Mouse (Mus musculus) embryonic fibroblast, embryonic 13.5 days (primary cell): ENCODE data around the gene Klhl12. TPM values are rescaled to one million over a fixed set of nuclear protein-coding genes. Genes with fewer than 3 reads are reported as not detected.
"Not testable (repeated sequence)": the region's sequence is repeated elsewhere in the genome, so short reads cannot be mapped to it uniquely, and the experiment has no call there.

Experiments
- H3K27ac ChIP-seq: 2 replicates; pipeline ENCODE4 v1.5.1; 2012; ENCODE audit warnings: low read length, control low read depth, inconsistent platforms; ENCODE audit not compliant: insufficient read depth
- H3K4me1 ChIP-seq: 2 replicates; pipeline ENCODE4 v1.6.1; 2011; ENCODE audit warnings: low read length; ENCODE audit not compliant: control insufficient read depth, insufficient read depth
- H3K4me3 ChIP-seq: 2 replicates; pipeline ENCODE4 v1.5.1; 2011; ENCODE audit warnings: mild to moderate bottlenecking, control low read depth, low read length; ENCODE audit not compliant: insufficient read depth
- CTCF ChIP-seq: IDR thresholded peaks from 2 replicates; pipeline ENCODE4 v1.5.1; 2011; ENCODE audit warnings: mild to moderate bottlenecking, control low read depth, low read length, moderate library complexity, borderline replicate concordance; ENCODE audit not compliant: insufficient read depth
- POLR2A ChIP-seq: IDR thresholded peaks from 2 replicates; pipeline ENCODE4 v1.6.1; 2011; ENCODE audit warnings: low read depth, mild to moderate bottlenecking, control low read depth, low read length, moderate library complexity
- polyA plus RNA-seq: library from polyadenylated mRNA; stranded (reverse); fragments of >200 nt; gene quantifications from 2 replicates; pipeline ENCODE4 v1.2.4, GENCODE M21; 2011; ENCODE audit warnings: low read depth; ENCODE audit not compliant: missing spikeins, insufficient read length

Klhl12 gene
- polyA plus RNA-seq, 1 experiment = 16.4 TPM

- Histone ChIP-seq H3K27ac (peak overlapping the region; percentile 68), H3K4me1 (peaks cover 31% of the 10 kb centered on the region), H3K4me3 (no peak overlapping the region)
- TF ChIP-seq POLR2A (no peak), CTCF (no peak)
Observed at GRCm38 (mm10) chr1:134419176-134419575, 36.2 kb upstream of the Klhl12 start.

DNA sequence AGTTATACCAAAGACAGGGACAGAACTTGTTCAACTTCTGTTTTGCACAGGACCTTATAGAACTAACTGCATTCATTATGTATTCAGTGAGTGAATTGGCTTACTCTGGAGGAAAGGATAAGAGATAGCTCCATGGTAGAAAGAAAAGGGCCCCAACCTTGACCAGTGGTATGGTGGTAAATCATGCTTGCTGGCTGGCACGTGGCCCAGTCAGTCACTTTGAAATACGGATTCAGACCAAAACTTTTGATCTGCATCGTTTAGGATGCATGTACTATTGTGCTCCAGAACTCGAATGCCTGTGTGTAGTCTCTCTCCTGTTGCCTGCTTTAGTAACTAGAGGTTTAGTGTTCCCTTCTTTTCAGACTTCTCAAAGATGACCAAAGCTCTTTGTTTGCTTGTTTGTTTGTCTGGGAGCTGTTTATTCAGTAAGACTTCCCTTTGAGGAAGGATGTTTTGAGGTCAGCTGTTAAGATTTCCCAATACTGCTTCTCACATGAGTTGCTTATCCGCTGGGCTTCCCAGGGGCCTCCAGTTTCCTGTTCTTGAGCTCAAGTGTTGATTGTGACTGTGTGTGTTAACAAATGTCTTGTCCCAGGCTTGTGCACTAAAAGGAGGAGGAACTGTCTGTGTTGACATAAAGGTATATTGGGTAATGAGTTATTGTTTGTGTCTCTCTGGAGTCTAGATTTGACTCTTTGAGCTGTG, 35.4 kb upstream of the Klhl12 start:
- Histone ChIP-seq H3K27ac (peak overlapping the region; percentile 68), H3K4me3 (no peak overlapping the region), H3K4me1 (peaks cover 27% of the 10 kb centered on the region)
- TF ChIP-seq CTCF = no peak
- TF ChIP-seq POLR2A = no peak

DNA sequence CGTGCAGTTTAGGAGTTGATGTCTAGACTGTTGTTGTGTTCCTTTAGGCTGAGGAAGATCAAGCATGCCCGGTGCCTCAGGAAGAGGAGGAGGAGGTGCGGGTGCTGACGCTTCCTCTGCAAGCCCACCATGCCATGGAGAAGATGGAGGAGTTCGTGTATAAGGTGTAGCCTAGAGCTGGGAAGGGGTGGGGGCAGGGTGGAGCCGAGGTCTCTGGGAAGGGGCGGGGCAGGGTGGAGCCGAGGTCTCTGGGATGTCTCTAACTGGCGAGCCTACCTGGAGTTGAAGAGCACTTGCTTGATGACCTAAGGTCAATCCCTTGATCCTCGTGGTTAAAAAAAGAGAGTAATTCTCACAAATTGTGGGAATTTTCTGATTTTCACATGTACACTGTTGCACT, 31.4 kb upstream of the Klhl12 start:
- no peak for TF ChIP-seq POLR2A
- TF ChIP-seq CTCF = no peak
- H3K4me3 ChIP-seq = no peak overlapping the region

DNA sequence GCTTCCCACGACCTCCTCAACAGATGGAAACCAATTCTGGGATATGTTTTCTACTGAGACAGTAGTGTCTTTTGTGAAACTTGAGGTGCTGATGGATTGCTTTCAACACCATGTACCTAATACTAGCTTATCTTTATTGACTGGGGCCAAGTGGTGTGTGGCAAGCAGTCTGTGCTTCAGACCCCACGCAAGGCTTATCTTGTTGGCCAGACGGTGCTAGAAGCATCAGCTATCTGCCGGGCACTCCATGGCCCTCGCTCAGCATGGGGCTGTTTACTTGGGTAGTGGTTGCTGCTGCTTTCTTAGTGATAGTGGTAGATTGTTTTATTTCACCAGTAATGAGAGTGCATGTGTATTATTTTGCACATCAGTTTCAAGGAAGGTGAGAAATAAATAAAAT, 29.0 kb upstream of the Klhl12 start:
- Histone ChIP-seq H3K4me3 (no peak overlapping the region), H3K4me1 (no peaks in the 10 kb centered on the region)

More for the DNA sequence above, 31.4 kb upstream of the Klhl12 start:
- Histone ChIP-seq H3K27ac (no peak overlapping the region), H3K4me1 (peaks cover 14% of the 10 kb centered on the region)

DNA sequence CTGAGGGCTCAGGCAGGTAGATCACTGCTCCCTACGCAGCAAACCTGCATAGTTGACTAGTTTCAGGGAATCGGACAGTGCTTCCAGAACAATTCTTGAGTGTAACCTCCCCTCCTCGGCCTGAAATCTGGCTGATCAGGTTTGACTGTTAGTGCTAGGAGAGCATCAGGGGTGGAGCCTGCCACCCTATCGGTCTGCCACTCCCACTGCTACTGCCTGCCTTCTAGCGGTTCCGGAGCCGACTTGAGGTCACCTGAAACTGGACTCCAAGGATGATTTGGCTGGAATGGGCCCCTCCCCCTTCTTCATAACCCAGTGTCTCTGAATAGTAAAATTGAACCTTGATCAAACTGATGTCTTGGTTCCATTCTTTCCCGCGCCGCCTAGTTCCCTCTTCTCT, 22.3 kb upstream of the Klhl12 start:
- Histone ChIP-seq H3K4me3 (no peak overlapping the region), H3K27ac (no peak overlapping the region), H3K4me1 (no peaks in the 10 kb centered on the region)
- TF ChIP-seq POLR2A (no peak), CTCF (no peak)

More for the DNA sequence above, 29.0 kb upstream of the Klhl12 start:
- TF ChIP-seq POLR2A (no peak), CTCF (no peak)
- H3K27ac ChIP-seq = no peak overlapping the region

DNA sequence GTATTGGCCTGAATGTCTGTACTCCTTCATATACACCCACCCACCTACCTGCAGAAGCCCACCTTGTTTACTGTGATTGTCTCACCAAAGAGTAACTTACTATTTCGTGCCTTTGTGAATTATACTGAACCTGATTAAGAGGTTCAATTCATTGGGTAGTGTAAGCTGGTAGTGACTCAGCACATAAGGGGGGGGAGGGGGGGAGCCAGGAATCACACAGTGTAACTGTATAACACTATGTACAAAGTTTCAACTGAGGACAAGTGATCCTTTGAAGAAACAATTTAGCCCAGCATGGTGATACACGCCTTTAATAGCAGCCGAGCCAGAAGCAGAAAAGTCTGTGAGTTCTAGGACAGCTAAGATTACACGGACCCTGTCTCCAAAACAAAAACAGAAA, 21.9 kb upstream of the Klhl12 start:
- Histone ChIP-seq H3K27ac (no peak overlapping the region), H3K4me3 (no peak overlapping the region), H3K4me1 (no peaks in the 10 kb centered on the region)
- TF ChIP-seq POLR2A (no peak), CTCF (no peak)

DNA sequence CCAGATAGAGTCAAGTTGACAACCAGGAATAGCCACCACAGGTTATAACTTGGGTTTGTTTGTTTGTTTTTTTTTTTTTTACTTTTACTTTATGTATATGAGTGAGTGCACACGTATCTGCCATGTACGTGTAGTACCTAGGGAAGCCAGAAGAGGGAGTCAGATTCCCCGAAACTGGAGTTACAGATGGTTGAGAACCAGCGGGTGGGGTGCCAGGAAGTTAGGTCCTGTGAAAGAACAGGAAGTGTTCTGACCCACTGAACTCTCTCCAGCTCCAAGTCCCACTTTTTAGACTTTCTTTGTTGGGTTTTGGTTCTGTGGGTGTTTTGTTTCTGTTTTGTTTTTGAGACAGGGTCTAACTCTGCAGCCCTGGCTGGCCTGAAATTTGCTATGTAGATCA, 19.9 kb upstream of the Klhl12 start:
- no peak for TF ChIP-seq CTCF
- no peak for TF ChIP-seq POLR2A
- Histone ChIP-seq H3K4me1 (no peaks in the 10 kb centered on the region), H3K4me3 (no peak overlapping the region), H3K27ac (no peak overlapping the region)

GRCm38 (mm10) chr1:134440437-134440836, 14.9 kb upstream of the Klhl12 start:
- H3K27ac ChIP-seq = no peak overlapping the region
- TF ChIP-seq POLR2A = no peak
- no peak for TF ChIP-seq CTCF
- no peak overlapping the region for H3K4me3 ChIP-seq
- no peaks in the 10 kb centered on the region for H3K4me1 ChIP-seq

DNA sequence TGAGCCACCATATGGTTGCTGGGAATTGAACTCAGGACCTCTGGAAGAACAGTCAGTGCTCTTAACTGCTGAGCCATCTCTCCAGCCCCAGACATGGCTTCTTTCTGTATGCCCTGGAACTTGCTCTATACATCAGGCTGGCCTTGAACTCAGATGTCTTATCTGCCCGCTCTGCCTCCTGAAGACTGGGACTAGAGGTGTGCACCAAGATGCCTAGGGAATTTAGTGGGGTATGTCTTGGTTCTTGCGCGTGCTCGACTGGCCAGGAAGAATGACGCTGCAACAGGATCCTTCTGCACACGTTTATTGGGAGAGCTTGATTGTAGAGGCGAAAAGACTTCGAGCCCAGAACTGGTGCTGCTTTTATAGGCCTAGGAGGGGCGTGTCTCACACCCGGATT, 13.6 kb upstream of the Klhl12 start:
- not testable (repeated sequence) for H3K4me3 ChIP-seq, H3K27ac ChIP-seq, H3K4me1 ChIP-seq

DNA sequence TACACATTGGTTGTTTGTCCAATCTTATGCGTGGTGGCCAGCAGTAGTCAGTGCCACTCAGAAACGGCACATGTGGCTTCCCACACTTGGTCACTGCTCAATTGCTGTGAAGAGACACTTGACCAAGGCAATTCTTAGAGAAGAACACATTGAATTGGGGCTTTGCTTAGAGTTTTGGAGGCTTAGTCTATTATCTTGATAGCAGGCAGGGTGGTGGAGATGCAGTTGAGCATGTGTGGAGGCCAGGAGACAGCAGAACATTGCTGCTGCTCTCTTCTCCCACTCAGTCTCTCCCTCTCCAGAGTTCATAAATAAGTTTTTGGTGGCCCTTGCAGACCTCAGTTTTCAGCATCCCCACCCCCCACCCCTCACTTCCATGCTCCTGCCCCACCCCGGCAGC, 12.9 kb upstream of the Klhl12 start:
- no peak overlapping the region for H3K27ac ChIP-seq
- no peaks in the 10 kb centered on the region for H3K4me1 ChIP-seq

GRCm38 (mm10) chr1:134443288-134443687, 12.0 kb upstream of the Klhl12 start:
- not testable (repeated sequence) for H3K27ac ChIP-seq, H3K4me1 ChIP-seq, H3K4me3 ChIP-seq

More for the DNA sequence above, 12.9 kb upstream of the Klhl12 start:
- no peak for TF ChIP-seq POLR2A
- TF ChIP-seq CTCF = no peak
- H3K4me3 ChIP-seq = no peak overlapping the region
